Mouse (Mus musculus) liver, postnatal 0 days (tissue): ENCODE results near the gene Plcb4. TPM values are rescaled to one million over a fixed set of nuclear protein-coding genes. Genes with fewer than 3 reads are reported as not detected.

Experiments
- ATAC-seq: fragments of 200-750 bp; cut with Nextera tagmentation; 2 replicates; pipeline ENCODE4 v1.8.0; 2017; ENCODE audit warnings: mild to moderate bottlenecking, moderate library complexity
- DNase-seq: peaks from one replicate; pipeline ENCODE4 v3.0.0-alpha.2; 2016
- H3K27ac ChIP-seq: fragments of 300-500 bp; sonication (generic); 2 replicates; pipeline ENCODE4 v1.5.1; 2014; ENCODE audit warnings: antibody characterized with exemption, moderate library complexity, mild to moderate bottlenecking, low read depth
- H3K27me3 ChIP-seq: fragments of 300-500 bp; sonication (generic); 2 replicates; pipeline ENCODE4 v1.6.1; 2014; ENCODE audit warnings: low read length, control low read depth, mixed read lengths; ENCODE audit not compliant: insufficient read depth
- H3K36me3 ChIP-seq: fragments of 300-500 bp; sonication (generic); replicated peaks from 2 replicates; pipeline ENCODE4 v1.6.1; 2014; ENCODE audit warnings: mild to moderate bottlenecking, control low read depth, low read length, moderate library complexity, mixed read lengths; ENCODE audit not compliant: insufficient read depth
- H3K4me1 ChIP-seq: fragments of 300-500 bp; sonication (generic); 2 replicates; pipeline ENCODE4 v1.6.1; 2014; ENCODE audit warnings: antibody characterized with exemption, mild to moderate bottlenecking, control low read depth; ENCODE audit not compliant: insufficient read depth
- H3K4me2 ChIP-seq: fragments of 300-500 bp; sonication (generic); 2 replicates; pipeline ENCODE4 v1.6.1; 2014; ENCODE audit warnings: low read depth, mild to moderate bottlenecking, low read length, moderate library complexity, mixed read lengths
- H3K4me3 ChIP-seq: fragments of 300-500 bp; sonication (generic); 2 replicates; pipeline ENCODE4 v1.5.1; 2014; ENCODE audit warnings: low read depth, low read length
- H3K9ac ChIP-seq: fragments of 300-500 bp; sonication (generic); replicated peaks from 2 replicates; pipeline ENCODE4 v1.6.1; 2014; ENCODE audit warnings: mild to moderate bottlenecking, moderate library complexity
- H3K9me3 ChIP-seq: fragments of 300-500 bp; sonication (generic); 2 replicates; pipeline ENCODE4 v1.6.1; 2016; ENCODE audit warnings: mild to moderate bottlenecking, control low read depth, low read length, mixed read lengths
- CTCF ChIP-seq: sonication (generic); IDR thresholded peaks from 2 replicates; pipeline ENCODE4 v1.5.1; 2016; ENCODE audit warnings: antibody characterized with exemption, low read depth
- EP300 ChIP-seq: IDR thresholded peaks from 2 replicates; pipeline ENCODE4 v1.6.1; 2016; ENCODE audit warnings: antibody characterized with exemption, low read depth, mild to moderate bottlenecking
- WGBS: fragments of 180-500 bp; shearing (Covaris S2); extraction: QIAGEN DNeasy Blood & Tissue Kit; methylation state at CpG from one replicate; pipeline ENCODE4 v1.1.7; 2014; ENCODE audit not compliant: insufficient replicate concordance; 5-methylcytosine and 5-hydroxymethylcytosine counted together
- polyA plus RNA-seq: library from polyadenylated mRNA; unstranded; fragments of >200 nt; fragmentation: Nextera tagmentation; extraction: Ambion mirVana; gene quantifications from 2 replicates; pipeline ENCODE4 v1.2.1, GENCODE M21; 2015

Gene Plcb4
- polyA plus RNA-seq, 1 experiment from 2014 or later = 2.8 TPM

DNA sequence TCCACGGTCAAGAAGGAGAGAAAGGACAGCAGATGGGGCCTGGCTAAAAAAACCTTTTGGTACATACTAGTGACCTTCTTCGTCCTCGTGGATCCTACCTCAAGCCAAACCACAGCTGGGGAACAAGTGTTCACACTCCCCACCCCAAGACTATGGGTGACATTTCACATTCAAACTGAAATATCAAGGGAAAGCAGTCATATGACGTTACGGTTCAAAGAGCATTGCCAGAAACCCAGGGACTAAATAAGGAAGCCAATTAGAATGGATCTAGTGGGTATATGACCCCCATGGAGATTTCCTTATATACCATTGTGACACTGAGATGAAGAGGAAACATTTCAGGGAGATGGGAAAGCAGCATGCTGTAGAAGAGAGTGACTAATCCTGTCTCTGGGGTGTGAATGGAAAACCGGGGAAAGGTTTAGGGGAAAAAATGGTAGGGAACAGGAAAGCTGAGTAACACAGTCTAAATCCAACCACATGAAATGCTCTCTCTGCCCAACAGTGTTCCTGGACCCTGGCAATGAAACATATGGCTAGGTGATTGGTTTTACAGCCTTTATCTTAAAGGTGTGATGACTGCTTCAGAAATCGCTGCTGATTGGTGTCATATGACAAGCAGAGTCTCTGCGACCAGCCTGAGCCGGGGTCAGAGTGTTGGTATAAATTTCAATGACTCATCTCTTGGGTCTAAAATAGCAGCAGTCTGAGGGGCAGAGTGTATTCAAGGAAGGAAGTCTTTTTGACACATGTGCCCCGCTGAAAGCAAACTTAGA lies 114.6 kb downstream of the Plcb4 start:
- Histone ChIP-seq H3K9me3 (no peaks in the 10 kb centered on the region), H3K27ac (no peak overlapping the region), H3K4me2 (no peak overlapping the region), H3K27me3 (no peaks in the 10 kb centered on the region), H3K4me1 (no peaks in the 10 kb centered on the region), H3K36me3 (no peaks in the 10 kb centered on the region), H3K9ac (no peak overlapping the region), H3K4me3 (no peak overlapping the region)
- ATAC-seq (no peak), DNase-seq (no peak)
- 39% methylated on average over 10 of the region's 10 CpGs for WGBS
- no peak for TF ChIP-seq CTCF
- TF ChIP-seq EP300 = no peak

DNA sequence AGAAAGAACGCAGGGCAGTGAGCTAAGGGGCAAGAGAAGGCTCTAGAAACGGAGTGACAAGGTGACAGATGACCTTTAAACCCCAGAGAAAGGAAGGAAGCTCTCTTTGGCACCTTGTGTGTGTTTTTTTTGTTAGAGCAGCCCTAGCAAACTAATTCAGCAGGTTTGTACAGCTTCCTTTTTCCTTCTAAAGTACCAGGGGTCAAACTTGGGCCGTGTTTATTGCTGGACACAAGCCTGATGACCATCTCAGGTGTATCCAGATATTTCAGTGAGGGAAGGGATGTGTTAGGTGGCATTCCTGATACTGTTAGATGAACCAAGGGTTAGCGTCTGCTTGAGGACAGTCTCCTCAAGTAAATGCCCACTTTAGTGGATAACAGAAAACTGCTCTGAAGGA lies 116.2 kb downstream of the Plcb4 start:
- H3K9ac ChIP-seq = no peak overlapping the region
- H3K27me3 ChIP-seq = no peaks in the 10 kb centered on the region
- no peak overlapping the region for H3K27ac ChIP-seq
- no peak overlapping the region for H3K4me2 ChIP-seq
- ATAC-seq (no peak), DNase-seq (no peak)
- no peaks in the 10 kb centered on the region for H3K4me1 ChIP-seq
- H3K36me3 ChIP-seq = no peaks in the 10 kb centered on the region
- no peaks in the 10 kb centered on the region for H3K9me3 ChIP-seq
- WGBS = 59% methylated on average over 4 of the region's 4 CpGs
- no peak overlapping the region for H3K4me3 ChIP-seq
- TF ChIP-seq EP300 = no peak
- no peak for TF ChIP-seq CTCF

DNA sequence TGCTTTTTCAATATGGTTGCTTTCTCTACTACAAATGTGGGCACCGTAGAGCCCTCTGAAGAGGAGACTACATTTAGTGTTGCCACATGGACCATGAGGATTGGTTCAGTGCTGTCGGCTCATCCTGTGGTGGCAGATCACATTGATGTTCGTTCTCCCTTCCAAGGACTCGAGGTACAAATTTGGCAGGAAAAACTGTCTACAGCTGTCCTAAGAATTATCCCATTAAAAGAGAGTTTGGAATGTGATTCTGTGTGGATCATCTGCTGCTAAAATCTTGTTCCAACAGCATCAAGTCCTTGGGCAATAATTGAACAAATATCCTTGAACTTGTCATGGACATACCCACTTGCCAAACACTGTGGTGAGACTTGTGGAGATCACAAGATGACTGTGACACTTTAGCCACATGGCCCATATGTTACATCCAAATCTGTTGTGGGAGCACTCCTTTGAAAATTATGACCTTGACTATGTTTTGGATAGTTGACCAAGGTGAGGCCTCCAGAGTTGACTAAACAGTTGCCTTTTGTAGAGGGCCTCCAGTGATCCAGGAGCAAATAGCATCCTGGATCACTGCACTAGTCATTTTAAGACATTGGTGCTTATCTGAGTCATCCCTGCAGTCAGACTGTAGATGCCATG lies 117.4 kb downstream of the Plcb4 start:
- no peaks in the 10 kb centered on the region for H3K36me3 ChIP-seq
- H3K4me1 ChIP-seq = no peaks in the 10 kb centered on the region
- H3K27me3 ChIP-seq = no peaks in the 10 kb centered on the region
- 90% methylated on average over 4 of the region's 4 CpGs for WGBS
- ATAC-seq (no peak), DNase-seq (no peak)
- TF ChIP-seq CTCF = no peak
- no peak overlapping the region for H3K27ac ChIP-seq
- H3K9me3 ChIP-seq = no peaks in the 10 kb centered on the region
- no peak overlapping the region for H3K4me3 ChIP-seq
- no peak overlapping the region for H3K9ac ChIP-seq
- H3K4me2 ChIP-seq = no peak overlapping the region

DNA sequence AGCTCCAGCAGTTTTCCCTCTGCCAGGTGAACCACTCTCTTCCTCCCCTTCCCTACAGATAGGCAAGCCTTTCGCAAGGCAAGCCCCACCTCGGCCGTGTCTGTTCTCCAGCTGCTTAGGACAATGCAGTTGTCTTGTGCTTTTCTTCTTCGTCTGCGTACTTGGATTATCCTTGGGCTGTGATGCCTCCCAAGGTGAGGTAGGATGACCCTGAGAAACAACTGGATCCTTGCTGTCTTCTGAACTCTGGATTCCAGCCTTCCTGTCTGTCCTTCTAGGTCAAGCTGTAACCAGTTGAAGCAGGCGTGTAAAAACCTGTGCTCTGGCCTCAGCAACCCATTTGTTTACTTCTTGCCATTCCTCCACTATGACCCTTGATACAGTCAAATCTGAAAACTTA lies 122.6 kb downstream of the Plcb4 start:
- whole genome bisulfite sequencing = 75% methylated on average over 6 of the region's 6 CpGs
- Histone ChIP-seq H3K27me3 (no peaks in the 10 kb centered on the region), H3K36me3 (no peaks in the 10 kb centered on the region), H3K9ac (no peak overlapping the region), H3K4me1 (no peaks in the 10 kb centered on the region), H3K4me3 (no peak overlapping the region), H3K9me3 (no peaks in the 10 kb centered on the region), H3K4me2 (no peak overlapping the region), H3K27ac (no peak overlapping the region)
- ATAC-seq (no peak), DNase-seq (no peak)
- TF ChIP-seq EP300 = no peak
- TF ChIP-seq CTCF = no peak

DNA sequence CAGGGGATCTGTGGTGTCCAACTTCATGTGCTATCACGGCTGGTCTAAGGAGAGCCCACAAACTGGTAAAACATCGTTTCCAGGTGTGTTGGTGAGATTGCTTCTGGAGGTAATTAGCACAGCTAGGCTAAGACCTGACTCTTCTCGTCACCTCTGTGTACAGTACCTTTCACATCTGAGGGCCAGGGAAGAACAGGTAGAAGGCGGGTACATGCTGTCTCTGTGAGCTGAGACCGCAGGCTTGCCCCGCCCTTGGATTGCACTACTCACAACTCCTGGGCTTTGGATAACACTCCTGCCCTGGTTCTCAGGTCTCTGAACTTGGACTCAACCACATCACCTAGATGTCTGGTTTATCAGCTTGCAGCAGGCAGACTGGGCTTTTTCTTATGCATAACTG lies 128.6 kb downstream of the Plcb4 start:
- Histone ChIP-seq H3K27ac (no peak overlapping the region), H3K36me3 (no peaks in the 10 kb centered on the region), H3K4me3 (no peak overlapping the region), H3K9ac (no peak overlapping the region), H3K9me3 (no peaks in the 10 kb centered on the region), H3K27me3 (no peaks in the 10 kb centered on the region), H3K4me1 (no peaks in the 10 kb centered on the region), H3K4me2 (no peak overlapping the region)
- WGBS = 79% methylated on average over 6 of the region's 6 CpGs
- TF ChIP-seq CTCF (no peak), EP300 (no peak)
- ATAC-seq = no peak
- no peak for DNase-seq

DNA sequence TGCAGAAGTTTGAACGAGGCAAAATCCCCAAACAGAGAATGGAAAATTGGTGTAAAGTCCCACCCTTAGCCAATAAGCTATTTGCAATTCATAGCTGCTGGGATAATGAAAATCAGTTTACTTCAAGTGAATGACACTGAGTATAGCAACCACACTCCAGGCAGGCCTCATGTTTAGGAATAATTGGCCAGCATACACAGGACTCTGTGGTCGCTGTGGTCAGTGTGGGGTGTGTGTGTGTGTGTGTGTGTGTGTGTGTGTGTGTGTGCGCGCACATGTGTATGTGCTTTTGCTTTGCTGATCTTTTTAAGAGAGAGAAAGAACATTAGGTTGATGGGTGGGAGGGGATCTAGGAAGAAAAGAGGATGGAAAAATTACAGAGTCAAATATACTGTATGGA lies 134.1 kb downstream of the Plcb4 start:
- no peaks in the 10 kb centered on the region for H3K36me3 ChIP-seq
- no peak overlapping the region for H3K27ac ChIP-seq
- no peak for DNase-seq
- H3K9ac ChIP-seq = no peak overlapping the region
- no peaks in the 10 kb centered on the region for H3K4me1 ChIP-seq
- H3K9me3 ChIP-seq = no peaks in the 10 kb centered on the region
- no peak overlapping the region for H3K4me3 ChIP-seq
- no peak for TF ChIP-seq CTCF
- TF ChIP-seq EP300 = no peak
- H3K4me2 ChIP-seq = no peak overlapping the region
- 84% methylated on average over 4 of the region's 4 CpGs for WGBS
- no peak for ATAC-seq
- H3K27me3 ChIP-seq = no peaks in the 10 kb centered on the region
